Mouse (Mus musculus): Measurements from ENCODE around the gene Dock2. TPM values are rescaled to one million over a fixed set of nuclear protein-coding genes. Genes with fewer than 3 reads are reported as not detected.

Gene Dock2
- total RNA-seq, 2 experiments from 2014 or later: 153 to 218 TPM

- ATAC-seq (ENCODE audit: poor library complexity, severe bottlenecking): no peak
Measured at GRCm38 (mm10) chr11:34431978-34432377, 351.7 kb downstream of the Dock2 start.

DNA sequence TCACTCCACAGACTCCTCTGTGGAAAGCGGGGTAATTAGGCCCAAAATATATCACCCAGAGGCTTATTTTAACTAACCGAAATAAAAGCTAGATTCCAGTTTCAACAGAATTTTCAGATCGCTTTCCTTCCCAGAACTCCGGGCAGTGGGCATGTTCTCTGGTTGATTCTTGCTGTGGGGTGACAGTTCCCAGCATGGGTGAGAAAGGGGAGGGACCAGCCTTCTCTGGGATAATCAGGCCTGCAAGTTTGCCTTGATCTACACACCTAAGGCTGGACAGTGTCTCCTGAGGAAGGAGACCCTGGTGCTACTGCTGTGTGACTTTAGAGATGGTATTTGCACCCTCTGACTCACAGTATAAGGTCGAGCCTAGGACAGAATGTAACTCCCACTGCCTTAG, 352.3 kb downstream of the Dock2 start:
- no peak for ATAC-seq (ENCODE audit: poor library complexity, severe bottlenecking)

DNA sequence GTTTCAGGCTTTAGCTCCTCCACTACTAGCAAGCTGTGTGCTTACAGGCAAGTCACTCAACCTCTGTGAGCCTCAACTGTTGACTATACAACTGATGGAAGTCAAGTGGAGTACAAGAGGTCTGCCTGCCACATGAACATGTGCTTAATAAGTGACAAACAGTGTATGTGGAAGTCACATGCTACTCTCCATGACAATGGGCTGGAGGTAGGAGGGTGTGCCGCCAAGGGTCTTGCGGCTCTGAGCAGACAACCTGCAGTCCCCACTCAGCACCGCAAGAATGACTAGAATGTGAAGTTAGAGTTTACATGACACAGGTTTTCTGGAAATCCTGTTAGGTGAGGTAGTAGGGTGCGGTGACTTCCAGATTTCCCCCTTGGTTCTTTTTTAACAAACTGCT, 352.8 kb downstream of the Dock2 start:
- no peak for ATAC-seq (ENCODE audit: poor library complexity, severe bottlenecking)

DNA sequence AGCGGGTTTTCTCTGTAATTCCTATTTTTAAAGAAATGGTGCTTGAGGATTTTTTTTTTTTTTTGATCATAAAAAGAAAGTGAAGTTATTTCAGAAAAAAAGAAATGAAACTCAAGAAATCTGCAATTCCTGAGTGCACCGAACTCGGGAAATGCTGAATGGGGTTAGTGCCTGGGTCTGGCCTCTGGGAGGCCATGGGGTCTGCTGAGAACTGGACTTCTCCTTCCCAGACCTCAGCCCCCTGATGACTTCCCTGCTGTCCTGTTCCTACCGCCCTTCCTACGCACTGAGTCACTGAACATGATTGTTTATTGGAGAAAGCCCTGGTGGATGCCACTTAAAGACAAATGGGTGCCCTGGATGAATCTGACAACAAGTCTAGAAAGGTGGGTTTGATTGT, 356.5 kb downstream of the Dock2 start:
- 0 out of 2 replicates have a peak, but pooled peaks have one; percentile 27 for ATAC-seq (ENCODE audit: poor library complexity, severe bottlenecking)

DNA sequence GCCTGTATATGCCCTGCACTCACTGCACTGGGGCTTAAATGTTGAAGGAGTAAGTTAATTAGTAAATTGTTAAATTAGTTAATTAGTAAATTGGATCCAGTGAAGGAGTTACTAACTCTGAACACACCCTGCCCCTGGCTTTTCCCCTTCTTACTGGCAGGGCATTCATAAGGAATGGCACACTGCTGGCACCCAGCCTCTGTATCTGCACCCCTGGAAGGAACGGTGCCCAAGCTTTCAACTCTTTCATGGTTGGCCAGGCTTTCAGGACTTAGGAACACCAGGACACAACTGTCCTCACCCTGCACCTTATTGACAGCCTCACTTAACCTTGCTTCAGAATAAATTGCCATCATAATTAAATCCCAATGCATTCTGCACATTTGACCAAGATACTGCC, 359.1 kb downstream of the Dock2 start:
- ATAC-seq (ENCODE audit: poor library complexity, severe bottlenecking): no peak

DNA sequence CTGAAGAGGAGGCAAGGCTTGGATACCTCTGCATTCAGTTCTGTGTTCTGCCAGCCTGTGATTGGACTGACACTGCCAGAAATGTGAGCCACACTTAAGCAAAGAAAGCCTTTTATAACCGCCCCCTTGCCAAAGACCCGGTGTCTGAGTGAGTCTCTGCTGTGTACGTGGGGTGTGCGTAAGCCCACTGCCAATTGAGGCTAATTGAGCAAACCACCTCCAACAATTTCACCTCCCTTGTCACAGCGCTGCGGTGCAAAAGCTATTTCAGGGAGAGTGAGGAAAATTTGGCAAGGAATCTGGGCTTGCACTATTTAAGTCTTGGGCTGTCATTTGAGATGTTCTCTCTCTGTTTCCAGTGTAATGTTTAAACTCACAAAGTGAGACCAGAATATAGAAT, 362.6 kb downstream of the Dock2 start:
- ATAC-seq (ENCODE audit: poor library complexity, severe bottlenecking): no peak

GRCm38 (mm10) chr11:34416619-34416979, 367.1 kb downstream of the Dock2 start:
- ATAC-seq (ENCODE audit: poor library complexity, severe bottlenecking): no peak

DNA sequence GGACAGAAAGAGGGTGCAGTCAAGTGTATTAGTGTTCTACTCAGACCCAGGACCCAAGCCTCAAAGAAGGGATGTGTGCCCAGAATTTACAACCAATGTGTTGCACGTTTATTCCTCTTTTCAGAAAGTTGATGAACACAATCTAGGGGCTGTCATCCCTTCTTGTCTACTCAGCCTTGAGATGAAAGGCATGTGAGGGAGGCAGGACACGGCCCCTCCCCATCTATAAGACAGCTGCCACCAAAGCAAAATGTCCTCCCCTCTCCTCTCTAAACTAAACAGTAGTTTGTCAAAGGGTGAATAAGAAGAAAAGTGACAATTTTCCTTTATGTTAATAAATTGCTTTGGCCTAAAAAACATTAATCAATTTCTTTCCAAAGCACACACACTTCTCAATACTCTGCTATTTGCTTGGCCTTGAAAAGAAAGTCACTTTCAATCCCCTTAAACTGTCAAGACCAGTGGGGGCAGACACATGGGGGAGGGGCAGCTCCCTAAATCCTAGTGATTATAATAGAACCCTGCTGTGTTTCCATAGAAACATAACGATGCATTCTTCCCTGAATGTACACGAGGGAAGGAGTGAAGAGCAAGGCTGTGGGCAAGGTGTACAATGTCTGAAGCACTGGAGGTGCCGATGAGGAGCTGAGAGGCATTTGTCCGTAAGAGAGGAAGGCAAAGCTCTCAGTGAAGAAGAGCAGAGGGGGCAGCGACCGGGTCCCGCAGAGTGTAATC, 367.6 kb downstream of the Dock2 start:
- ATAC-seq (ENCODE audit: poor library complexity, severe bottlenecking): no peak

GRCm38 (mm10) chr11:34406850-34407249, 376.8 kb downstream of the Dock2 start:
- no peak for ATAC-seq (ENCODE audit: poor library complexity, severe bottlenecking)

GRCm38 (mm10) chr11:34406309-34406708, 377.4 kb downstream of the Dock2 start:
- no peak for ATAC-seq (ENCODE audit: poor library complexity, severe bottlenecking)

GRCm38 (mm10) chr11:34405311-34405710, 378.4 kb downstream of the Dock2 start:
- ATAC-seq (ENCODE audit: poor library complexity, severe bottlenecking): no peak

DNA sequence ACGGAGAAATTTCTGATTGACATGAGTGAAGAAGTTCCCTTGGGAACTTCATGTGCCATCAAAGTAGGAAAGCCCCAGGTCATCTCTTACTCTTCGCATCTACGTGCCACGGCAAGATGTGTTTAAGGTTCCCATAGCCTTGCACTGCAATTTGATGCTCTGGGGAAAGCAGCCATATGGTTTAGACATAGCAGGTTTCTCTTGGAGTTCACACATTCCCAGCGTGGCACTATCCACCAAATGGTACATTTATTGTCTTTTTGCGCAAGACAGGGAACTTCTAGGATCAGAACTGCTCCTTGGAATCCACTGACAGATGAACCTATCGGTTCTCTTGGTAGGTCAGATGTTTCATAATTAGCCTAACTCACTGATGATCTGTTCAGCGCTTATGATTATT, 382.3 kb downstream of the Dock2 start:
- ATAC-seq (ENCODE audit: poor library complexity, severe bottlenecking): no peak

- 0 out of 2 replicates have a peak, but pooled peaks have one; percentile 27 for ATAC-seq (ENCODE audit: poor library complexity, severe bottlenecking)
Measured at GRCm38 (mm10) chr11:34398555-34398954, 385.1 kb downstream of the Dock2 start.

DNA sequence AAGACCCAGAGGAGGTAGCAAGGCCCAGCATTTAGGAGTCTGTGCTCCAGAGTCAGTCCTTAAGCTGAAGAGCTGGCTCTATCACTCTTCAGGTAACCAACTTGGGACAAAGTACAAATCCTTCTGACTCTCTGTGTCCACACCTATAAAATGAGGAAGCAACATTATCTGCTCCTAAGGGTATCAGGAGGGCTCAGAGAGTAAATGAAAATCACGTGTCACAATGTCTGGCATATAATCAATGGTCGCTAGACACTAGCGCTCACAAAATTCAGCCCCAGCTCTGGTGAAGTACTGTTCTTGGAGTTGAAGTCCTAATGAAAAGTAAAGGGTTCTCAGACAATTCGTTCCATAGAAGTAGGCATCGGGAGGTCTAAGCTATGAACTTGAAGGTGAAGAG, 386.0 kb downstream of the Dock2 start:
- no peak for ATAC-seq (ENCODE audit: poor library complexity, severe bottlenecking)

DNA sequence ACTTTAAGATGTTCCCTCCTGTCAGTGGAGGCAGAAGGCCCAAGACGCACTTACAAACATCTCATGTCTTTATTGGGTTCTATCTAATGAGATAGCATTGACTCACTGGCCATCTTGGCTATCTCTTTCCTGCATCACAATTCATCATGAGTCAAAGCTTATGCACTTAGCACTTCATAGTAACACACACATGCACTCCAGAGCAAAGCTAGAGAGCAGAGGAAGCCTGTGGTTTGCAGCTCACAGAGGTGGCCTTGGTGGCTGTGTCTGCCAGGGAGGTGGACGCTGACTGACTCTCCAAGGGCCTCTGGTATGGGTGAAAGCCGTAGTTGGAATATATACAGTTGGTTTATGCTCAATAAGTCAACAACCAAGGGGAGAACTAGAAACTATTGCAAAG, 387.9 kb downstream of the Dock2 start:
- 0 out of 2 replicates have a peak, but pooled peaks have one; percentile 45 for ATAC-seq (ENCODE audit: poor library complexity, severe bottlenecking)

- no peak for ATAC-seq (ENCODE audit: poor library complexity, severe bottlenecking)
Measured at GRCm38 (mm10) chr11:34392105-34392504, 391.6 kb downstream of the Dock2 start.

GRCm38 (mm10) chr11:34389261-34390116, 394.2 kb downstream of the Dock2 start:
- ATAC-seq (ENCODE audit: poor library complexity, severe bottlenecking): peak; percentile 97

GRCm38 (mm10) chr11:34385001-34385688, 398.5 kb downstream of the Dock2 start:
- ATAC-seq (ENCODE audit: poor library complexity, severe bottlenecking): no peak

- peak; percentile 75 for ATAC-seq (ENCODE audit: poor library complexity, severe bottlenecking)
Measured at GRCm38 (mm10) chr11:34384178-34384577, 399.5 kb downstream of the Dock2 start.

GRCm38 (mm10) chr11:34383501-34383900, 400.2 kb downstream of the Dock2 start:
- peak; percentile 89 for ATAC-seq (ENCODE audit: poor library complexity, severe bottlenecking)

DNA sequence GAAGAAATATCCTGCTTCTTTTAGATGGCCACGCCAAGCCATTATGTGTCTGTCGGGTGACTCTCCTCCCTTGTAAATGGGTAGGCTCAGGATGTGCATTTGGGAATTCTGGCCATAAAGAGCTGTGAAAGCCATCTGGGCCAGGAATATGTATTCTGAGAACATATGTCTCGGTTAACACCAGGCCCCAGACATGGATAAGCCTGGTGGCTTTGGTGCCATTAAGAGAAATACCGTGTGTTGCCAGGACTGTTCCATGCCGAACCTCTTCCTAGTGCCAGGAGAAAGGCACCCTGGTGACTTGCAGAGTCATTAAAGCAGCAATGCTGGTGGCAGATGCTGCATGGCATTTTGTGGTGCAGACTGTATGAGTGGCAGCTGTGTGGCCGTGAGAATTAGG, 406.0 kb downstream of the Dock2 start:
- ATAC-seq (ENCODE audit: poor library complexity, severe bottlenecking): no peak
